Mouse (Mus musculus): ENCODE measurements around the gene Mthfd2.

GRCm38 (mm10) chr6:83373704-83374300 is 48.1 kb upstream of the Mthfd2 start:
- TF ChIP-seq CTCF (IDR thresholded peaks at IDR 0.05; ENCODE audit: low read depth, low read length) (no peak), POLR2A (IDR thresholded peaks at IDR 0.05; ENCODE audit: insufficient read depth, low read length) (no peak)

Data from ES-Bruce4 (cell line).